Mouse (Mus musculus) olfactory bulb, adult 2 months (tissue): ENCODE results near the gene Tmem270.

Experiments used
- CTCF ChIP-seq: fragments of 200-500 bp; IDR thresholded peaks from 2 replicates; pipeline ENCODE4 v1.5.1; 2012; ENCODE audit warnings: low read depth, mild to moderate bottlenecking, low read length, moderate library complexity; ENCODE audit not compliant: insufficient read depth
- POLR2A ChIP-seq: fragments of 200-500 bp; IDR thresholded peaks from 2 replicates; pipeline ENCODE4 v1.6.1; 2012; ENCODE audit warnings: mild to moderate bottlenecking, low read depth, low read length, moderate library complexity; ENCODE audit not compliant: insufficient read depth

- TF ChIP-seq CTCF (no peak), POLR2A (no peak)
These were observed 38.9 kb upstream of the Tmem270 start for GRCm38 (mm10) chr5:134945266-134945959.
